Mouse (Mus musculus) myocyte (in vitro differentiated cells): ENCODE measurements at regions not wholly inside any gene's neighbourhood (a gene's known extent, or its start where the extent isn't known, plus 50 kb on each side); places are given as distances from the start of the nearest gene placed in this dataset.

ENCODE experiments used
- CEBPB ChIP-seq: IDR thresholded peaks from 2 replicates; pipeline ENCODE4 v1.6.1; 2011; ENCODE audit warnings: mild to moderate bottlenecking, moderate library complexity; ENCODE audit not compliant: poor library complexity, insufficient read depth, severe bottlenecking
- E2F4 ChIP-seq: IDR thresholded peaks from one replicate; pipeline ENCODE4 v1.6.1; 2011; ENCODE audit warnings: mild to moderate bottlenecking, control low read depth, moderate library complexity; ENCODE audit not compliant: insufficient read depth
- MAX ChIP-seq: IDR thresholded peaks from one replicate; pipeline ENCODE4 v1.6.1; 2011; ENCODE audit warnings: low read depth, mild to moderate bottlenecking, control low read depth
- MYOD1 ChIP-seq, 3 experiments: IDR thresholded peaks; one replicate each; pipeline ENCODE4 v1.6.1; 2011; ENCODE audit warnings: control low read depth in 2 of 3, low read depth in 2 of 3, mild to moderate bottlenecking in 2 of 3, moderate library complexity in 1 of 3; ENCODE audit not compliant: insufficient read length in 2 of 3, control insufficient read depth in 1 of 3
- MYOG ChIP-seq, 3 experiments: IDR thresholded peaks; one replicate each; pipeline ENCODE4 v1.6.1; 2011; ENCODE audit warnings: control low read depth in 2 of 3, low read depth in 2 of 3, mild to moderate bottlenecking in 2 of 3; ENCODE audit not compliant: insufficient read length in 2 of 3, control insufficient read depth in 1 of 3, insufficient read depth in 1 of 3
- POLR2A ChIP-seq: IDR thresholded peaks from one replicate; pipeline ENCODE4 v1.6.1; 2011; ENCODE audit warnings: low read depth, mild to moderate bottlenecking, control low read depth, moderate library complexity; ENCODE audit not compliant: insufficient read length
- POLR2AphosphoS2 ChIP-seq: IDR thresholded peaks from one replicate; pipeline ENCODE4 v1.6.1; 2011; ENCODE audit warnings: low read depth, control low read depth; ENCODE audit not compliant: insufficient read length
- REST ChIP-seq: IDR thresholded peaks from one replicate; pipeline ENCODE4 v1.6.1; 2011; ENCODE audit warnings: mild to moderate bottlenecking, control low read depth, moderate library complexity; ENCODE audit not compliant: insufficient read depth, insufficient read length
- SRF ChIP-seq: IDR thresholded peaks from one replicate; pipeline ENCODE4 v1.6.1; 2011; ENCODE audit warnings: low read depth; ENCODE audit not compliant: control insufficient read depth, insufficient read length
- TCF12 ChIP-seq: IDR thresholded peaks from one replicate; pipeline ENCODE4 v1.6.1; 2011; ENCODE audit warnings: mild to moderate bottlenecking, control low read depth; ENCODE audit not compliant: poor library complexity, insufficient read depth, severe bottlenecking
- USF1 ChIP-seq: IDR thresholded peaks from one replicate; pipeline ENCODE4 v1.6.1; 2011; ENCODE audit warnings: low read depth, mild to moderate bottlenecking, control low read depth, moderate library complexity

DNA sequence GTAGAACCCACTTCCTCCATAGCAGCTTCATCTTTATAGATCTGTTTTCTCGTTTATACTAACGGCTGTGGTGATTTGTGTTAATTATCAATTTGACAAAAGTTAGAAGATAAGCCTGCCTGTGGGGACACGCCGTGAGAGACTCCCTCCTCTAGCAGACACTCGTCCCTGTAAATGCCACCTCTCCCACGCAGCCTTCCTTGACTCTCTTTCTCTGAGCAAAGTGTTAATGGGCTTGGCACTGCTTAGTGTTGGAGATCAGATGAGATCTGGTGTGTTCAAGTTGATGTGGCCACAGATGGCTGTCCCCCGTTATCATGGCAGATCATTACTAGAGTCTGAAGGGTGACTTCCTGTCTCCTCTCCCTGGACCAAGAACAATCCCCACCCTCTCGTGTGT is 113.1 kb downstream of the Plxna1 start:
- no peak for TF ChIP-seq REST
- no peak for TF ChIP-seq POLR2A
- no peak for TF ChIP-seq USF1
- no peak for TF ChIP-seq SRF
- TF ChIP-seq MYOG (IDR thresholded peaks at IDR 0.05; ENCODE audit: control insufficient read depth in 1 of 3, insufficient read depth in 1 of 3, insufficient read length in 2 of 3, low read depth in 2 of 3): no peak
- TF ChIP-seq MAX: no peak
- no peak for TF ChIP-seq TCF12
- no peak for TF ChIP-seq POLR2AphosphoS2
- no peak for TF ChIP-seq MYOD1 (IDR thresholded peaks at IDR 0.05; ENCODE audit: control insufficient read depth in 1 of 3, insufficient read length in 2 of 3, low read depth in 2 of 3)
- no peak for TF ChIP-seq E2F4
- TF ChIP-seq CEBPB: no peak
